Mouse (Mus musculus): Measurements from ENCODE around the gene Cytip.

The Cytip gene

DNA sequence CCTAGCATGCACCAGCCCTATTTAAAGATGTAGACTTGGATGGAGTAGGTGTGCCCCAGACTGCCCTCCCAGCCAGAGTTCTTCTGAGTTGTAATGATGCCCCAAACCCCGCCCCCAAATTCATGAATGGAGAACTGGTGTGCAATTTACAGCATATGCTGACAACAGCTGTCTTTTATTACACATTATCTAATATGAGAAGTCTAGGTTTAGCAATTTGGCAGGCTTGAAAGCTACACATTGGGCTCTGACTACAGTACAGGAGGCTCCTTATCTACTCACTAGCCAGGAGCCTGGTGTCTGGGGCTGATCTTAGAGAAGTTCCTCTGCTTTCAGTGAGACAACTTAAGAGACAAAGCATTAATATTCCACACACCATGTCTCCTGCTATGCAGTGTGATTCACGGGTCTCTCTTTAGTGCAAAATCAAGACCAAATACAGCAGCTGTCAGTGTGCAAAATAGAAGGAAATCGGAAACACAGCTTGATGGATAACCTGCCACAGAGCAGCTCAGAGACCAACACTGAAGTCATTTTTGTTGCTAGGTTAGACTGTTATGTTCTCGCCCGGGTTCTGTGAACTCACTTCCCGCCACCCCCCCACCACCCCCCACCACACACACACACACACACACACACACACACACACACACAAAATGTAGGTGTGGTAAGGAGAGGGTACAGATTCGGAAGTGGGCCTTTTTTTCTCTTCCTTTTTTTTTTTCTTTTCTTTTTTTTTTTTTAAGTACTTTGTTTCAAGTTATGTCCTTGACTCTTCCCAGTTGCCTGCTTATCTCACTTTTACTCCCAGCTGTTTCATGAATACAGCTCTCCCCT, 39.8 kb downstream of the Cytip start:
- no peak for TF ChIP-seq GATA4 (IDR thresholded peaks at IDR 0.05; ENCODE audit: insufficient replicate concordance, low read length)

DNA sequence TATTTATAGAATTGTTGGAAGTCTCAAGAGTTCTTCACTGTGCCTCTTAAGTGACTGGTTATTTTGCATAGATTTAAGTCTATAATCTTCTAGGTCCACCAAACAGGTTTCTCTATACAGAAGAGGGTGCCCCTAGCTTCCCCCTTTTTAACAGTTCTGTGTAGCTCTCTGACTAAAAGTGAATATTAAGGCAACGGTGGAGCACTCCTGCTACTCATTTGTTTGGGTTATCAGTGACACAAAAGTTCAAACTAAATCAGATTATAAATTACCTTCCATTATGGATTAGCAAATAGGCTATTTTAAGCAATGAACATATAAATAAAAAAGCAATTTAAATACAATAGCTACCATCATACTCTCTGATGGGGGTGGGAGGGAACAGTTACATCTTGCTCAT, 40.8 kb downstream of the Cytip start:
- no peak for TF ChIP-seq GATA4 (IDR thresholded peaks at IDR 0.05; ENCODE audit: insufficient replicate concordance, low read length)

- no peak for TF ChIP-seq GATA4 (IDR thresholded peaks at IDR 0.05; ENCODE audit: insufficient replicate concordance, low read length)
These were observed 41.6 kb downstream of the Cytip start for GRCm38 (mm10) chr2:58153742-58154141.

- no peak for TF ChIP-seq GATA4 (IDR thresholded peaks at IDR 0.05; ENCODE audit: insufficient replicate concordance, low read length)
These were observed 45.3 kb downstream of the Cytip start for GRCm38 (mm10) chr2:58149983-58150405.

- no peak for TF ChIP-seq GATA4 (IDR thresholded peaks at IDR 0.05; ENCODE audit: insufficient replicate concordance, low read length)
These were observed 48.8 kb downstream of the Cytip start for GRCm38 (mm10) chr2:58146572-58146971.

- no peak for TF ChIP-seq GATA4 (IDR thresholded peaks at IDR 0.05; ENCODE audit: insufficient replicate concordance, low read length)
These were observed 54.8 kb downstream of the Cytip start for GRCm38 (mm10) chr2:58140531-58140930.

DNA sequence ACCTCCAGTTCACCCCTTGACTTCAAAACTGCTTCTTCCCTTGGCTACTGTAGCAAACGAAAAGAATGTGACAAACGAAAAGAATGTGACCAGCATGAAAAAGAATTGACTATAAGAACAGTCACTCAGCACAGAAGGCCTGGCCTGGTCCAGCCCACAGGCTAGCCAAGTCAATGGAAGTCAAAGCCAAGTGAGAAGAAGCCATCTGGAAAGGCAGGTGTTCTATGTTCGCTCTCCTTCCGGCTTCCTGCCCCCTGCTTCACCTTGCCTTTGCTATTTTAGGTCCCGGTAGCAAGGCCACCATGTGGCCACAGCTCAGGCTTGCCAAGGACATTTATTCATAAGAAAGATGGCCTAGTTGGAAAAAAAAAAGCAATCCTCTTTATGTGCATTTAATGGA, 56.7 kb downstream of the Cytip start:
- TF ChIP-seq GATA4 (IDR thresholded peaks at IDR 0.05; ENCODE audit: insufficient replicate concordance, low read length): no peak

- no peak for TF ChIP-seq GATA4 (IDR thresholded peaks at IDR 0.05; ENCODE audit: insufficient replicate concordance, low read length)
These were observed 57.7 kb downstream of the Cytip start for GRCm38 (mm10) chr2:58137676-58138075.

- no peak for TF ChIP-seq GATA4 (IDR thresholded peaks at IDR 0.05; ENCODE audit: insufficient replicate concordance, low read length)
These were observed 58.8 kb downstream of the Cytip start for GRCm38 (mm10) chr2:58136526-58136925.

- TF ChIP-seq GATA4 (IDR thresholded peaks at IDR 0.05; ENCODE audit: insufficient replicate concordance, low read length): no peak
These were observed 60.3 kb downstream of the Cytip start for GRCm38 (mm10) chr2:58135061-58135463.

GRCm38 (mm10) chr2:58132597-58132996, 62.7 kb downstream of the Cytip start:
- no peak for TF ChIP-seq GATA4 (IDR thresholded peaks at IDR 0.05; ENCODE audit: insufficient replicate concordance, low read length)

DNA sequence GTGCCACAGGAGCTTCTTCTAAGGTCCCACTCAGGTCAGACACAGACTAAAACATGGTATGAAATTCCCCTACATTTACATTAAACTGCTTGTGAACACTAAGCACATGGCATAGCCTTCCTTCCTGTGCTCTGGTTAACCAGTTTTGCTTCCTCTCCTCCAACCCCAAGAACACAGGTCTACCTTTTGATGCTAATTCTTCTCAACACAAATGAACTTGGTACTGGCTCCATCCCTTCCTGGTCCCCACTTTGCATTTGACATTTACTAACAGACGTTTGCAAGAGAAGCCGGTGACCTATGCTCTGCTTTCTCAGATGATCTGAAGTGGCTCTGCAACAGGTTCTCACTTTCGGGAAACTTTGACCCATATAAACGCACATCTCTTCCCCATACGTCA, 65.4 kb downstream of the Cytip start:
- no peak for TF ChIP-seq GATA4 (IDR thresholded peaks at IDR 0.05; ENCODE audit: insufficient replicate concordance, low read length)

DNA sequence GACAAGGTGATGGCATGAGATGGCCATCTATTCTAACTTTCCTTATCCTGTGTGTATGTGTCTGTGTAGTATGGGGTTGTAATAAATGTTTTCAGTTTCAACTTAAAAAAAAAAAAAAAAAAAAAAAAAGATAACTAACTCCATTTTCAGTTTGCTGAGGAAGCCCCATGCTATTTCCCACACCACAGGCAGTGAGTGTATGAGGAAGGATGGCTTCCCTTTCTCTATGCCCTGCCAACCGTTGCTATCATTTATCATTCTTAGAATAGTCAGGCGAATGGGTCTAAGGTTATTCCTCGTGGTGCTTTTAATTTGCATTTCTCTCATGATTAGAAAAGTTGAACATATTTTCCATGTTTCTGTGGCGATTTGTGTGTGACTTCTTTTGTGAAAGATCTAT, 84.2 kb downstream of the Cytip start:
- no peak for TF ChIP-seq GATA4 (IDR thresholded peaks at IDR 0.05; ENCODE audit: insufficient replicate concordance, low read length)

DNA sequence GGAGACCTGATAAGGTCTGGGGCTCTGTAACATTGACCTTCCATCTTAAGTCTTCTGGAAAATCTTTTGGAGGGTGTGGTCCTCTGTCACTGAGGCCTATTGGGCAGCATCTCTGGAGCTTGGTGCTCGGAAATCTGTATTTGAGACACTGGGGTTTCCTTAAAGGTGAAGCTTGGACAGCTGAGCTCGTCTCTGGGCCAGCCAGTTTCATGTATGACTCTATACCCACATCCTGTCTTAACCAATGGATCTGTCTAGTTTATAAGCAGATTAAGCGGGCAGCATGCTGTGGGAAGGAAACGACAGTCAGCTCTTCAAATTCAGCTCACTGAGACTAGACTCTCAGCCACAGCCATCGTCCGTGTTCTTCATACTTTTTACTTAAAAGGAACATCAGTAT, 88.3 kb downstream of the Cytip start:
- TF ChIP-seq GATA4 (IDR thresholded peaks at IDR 0.05; ENCODE audit: insufficient replicate concordance, low read length): no peak

DNA sequence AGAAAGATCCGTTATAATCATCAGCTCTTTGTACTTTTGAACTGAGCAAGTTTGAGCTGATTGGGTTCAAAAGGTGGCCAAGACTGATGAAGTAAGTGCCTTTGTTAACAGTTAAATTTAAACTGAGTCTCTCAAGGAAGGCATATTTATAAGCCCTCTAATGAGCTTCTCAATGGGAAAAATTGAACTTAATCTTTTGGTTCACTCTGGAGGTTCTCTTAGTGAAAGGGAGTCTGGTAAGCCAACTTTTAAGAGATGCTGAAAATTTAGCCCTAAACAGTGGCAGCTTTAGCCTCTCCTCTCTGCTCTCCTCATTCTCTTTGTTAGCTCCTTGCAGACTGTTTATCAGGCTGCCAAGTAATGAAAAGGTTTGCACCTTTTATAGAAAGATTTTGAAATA, 100.5 kb downstream of the Cytip start:
- TF ChIP-seq GATA4 (IDR thresholded peaks at IDR 0.05; ENCODE audit: insufficient replicate concordance, low read length): no peak

DNA sequence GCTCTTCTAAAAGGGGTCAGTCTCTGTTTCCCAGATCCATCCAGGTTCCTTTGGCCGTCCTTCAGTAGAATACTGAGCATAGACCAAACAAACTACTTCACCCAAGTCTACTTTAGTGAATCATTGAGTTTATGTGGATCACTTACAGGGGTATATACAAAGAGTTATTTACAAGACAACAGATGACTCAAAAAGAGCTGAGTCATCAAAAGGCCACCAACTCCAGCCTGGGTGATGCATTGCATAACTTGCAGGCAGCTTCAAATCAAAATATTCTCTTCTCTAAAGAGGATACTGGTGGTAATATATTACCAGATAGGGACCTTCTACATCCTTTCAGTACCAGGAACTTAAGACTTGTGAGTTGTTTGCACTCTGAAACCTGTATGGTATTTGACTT, 108.9 kb downstream of the Cytip start:
- TF ChIP-seq GATA4 (IDR thresholded peaks at IDR 0.05; ENCODE audit: insufficient replicate concordance, low read length): no peak

GRCm38 (mm10) chr2:58079849-58080248, 115.5 kb downstream of the Cytip start:
- TF ChIP-seq GATA4 (IDR thresholded peaks at IDR 0.05; ENCODE audit: insufficient replicate concordance, low read length): no peak
